Mouse (Mus musculus) midbrain, embryonic 11.5 days (tissue): ENCODE data around the gene Polr2b. TPM values are rescaled to one million over a fixed set of nuclear protein-coding genes. Genes with fewer than 3 reads are reported as not detected.

Experiments
- ATAC-seq: fragments of 200-750 bp; cut with Nextera tagmentation; 2 replicates; pipeline ENCODE4 v1.8.0; 2017; ENCODE audit warnings: moderate TSS enrichment, moderate library complexity; ENCODE audit not compliant: low FRiP score
- DNase-seq: peaks from one replicate; pipeline ENCODE4 v3.0.0; 2015; ENCODE audit warnings: low spot score; ENCODE audit errors: missing footprints
- H3K27ac ChIP-seq: fragments of 300-500 bp; sonication (generic); 2 replicates; pipeline ENCODE4 v1.5.1; 2014; ENCODE audit warnings: low read depth, low read length
- H3K27me3 ChIP-seq: fragments of 300-500 bp; sonication (generic); 2 replicates; pipeline ENCODE4 v1.6.1; 2014; ENCODE audit warnings: mild to moderate bottlenecking, low read length, moderate library complexity, mixed read lengths; ENCODE audit not compliant: control insufficient read depth, insufficient read depth
- H3K36me3 ChIP-seq: fragments of 300-500 bp; sonication (generic); 2 replicates; pipeline ENCODE4 v1.6.1; 2014; ENCODE audit warnings: mild to moderate bottlenecking, low read length, moderate library complexity, mixed read lengths; ENCODE audit not compliant: control insufficient read depth, insufficient read depth
- H3K4me1 ChIP-seq: fragments of 300-500 bp; sonication (generic); 2 replicates; pipeline ENCODE4 v1.6.1; 2014; ENCODE audit warnings: low read length; ENCODE audit not compliant: control insufficient read depth, insufficient read depth
- H3K4me2 ChIP-seq: fragments of 300-500 bp; sonication (generic); 2 replicates; pipeline ENCODE4 v1.6.1; 2014; ENCODE audit warnings: mild to moderate bottlenecking, moderate library complexity
- H3K4me3 ChIP-seq: fragments of 300-500 bp; sonication (generic); 2 replicates; pipeline ENCODE4 v1.5.1; 2014; ENCODE audit warnings: low read depth, low read length
- H3K9ac ChIP-seq: fragments of 300-500 bp; sonication (generic); 2 replicates; pipeline ENCODE4 v1.6.1; 2014; ENCODE audit warnings: low read length
- H3K9me3 ChIP-seq: fragments of 300-500 bp; sonication (generic); 2 replicates; pipeline ENCODE4 v1.6.1; 2016; ENCODE audit warnings: low read length; ENCODE audit not compliant: control insufficient read depth
- WGBS: fragments of 180-500 bp; shearing (Covaris S2); extraction: QIAGEN DNeasy Blood & Tissue Kit; methylation state at CpG from one replicate; pipeline ENCODE4 v1.1.7; 2014; 5-methylcytosine and 5-hydroxymethylcytosine counted together
- polyA plus RNA-seq: library from polyadenylated mRNA; unstranded; fragments of >200 nt; fragmentation: Nextera tagmentation; extraction: Ambion mirVana; gene quantifications from 2 replicates; pipeline ENCODE4 v1.2.1, GENCODE M21; 2014

Polr2b gene
- polyA plus RNA-seq, 1 experiment from 2014 or later: 113 TPM

DNA sequence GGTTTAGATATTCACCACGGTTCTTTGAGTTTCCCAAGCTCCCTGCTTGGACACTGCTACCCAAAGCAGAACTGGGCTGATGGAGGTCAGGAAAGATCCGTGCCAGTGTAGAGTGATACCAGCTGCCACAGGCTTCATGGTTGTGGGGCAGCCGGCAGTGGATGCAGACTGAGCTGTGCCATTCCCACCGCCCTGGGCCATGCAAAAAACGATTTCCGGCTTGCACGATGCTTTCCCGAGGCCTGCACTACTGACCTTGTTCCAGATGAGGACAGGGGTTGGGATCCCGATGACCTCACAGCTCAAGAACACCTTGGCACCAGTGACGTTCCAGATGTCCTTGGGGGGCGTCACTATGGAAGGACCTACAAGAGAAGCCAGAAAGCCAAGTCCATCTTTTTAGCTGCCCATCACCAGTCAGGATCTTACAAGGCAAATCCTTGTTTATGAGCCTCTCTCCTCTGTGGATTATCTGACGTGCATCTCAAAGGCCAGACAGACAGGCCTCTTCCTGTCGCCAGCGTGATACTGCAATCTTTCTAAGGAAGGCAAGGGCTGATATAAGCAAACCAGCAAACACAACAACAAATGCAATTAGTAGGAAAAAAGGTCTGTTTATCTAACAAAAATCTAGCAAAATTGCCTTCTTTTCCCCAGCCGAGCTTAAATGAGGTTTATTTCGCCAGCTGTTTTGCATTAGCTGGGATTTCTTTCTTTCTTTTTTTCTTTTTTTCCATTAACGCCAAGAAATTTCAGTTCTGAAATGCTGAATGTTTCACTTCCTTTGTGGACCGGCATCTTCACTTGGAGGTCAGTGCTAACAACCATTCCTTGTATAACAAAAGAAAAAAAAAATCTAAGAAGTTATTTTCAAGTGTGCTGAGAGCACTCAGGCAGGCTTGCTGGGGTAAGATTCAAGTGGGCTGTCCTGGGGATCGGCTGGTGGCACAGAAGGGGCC is 45.6 kb downstream of the Polr2b start:
- Histone ChIP-seq H3K9me3 (no peaks in the 10 kb centered on the region), H3K9ac (no peak overlapping the region), H3K27me3 (no peaks in the 10 kb centered on the region), H3K4me2 (no peak overlapping the region), H3K4me3 (no peak overlapping the region), H3K27ac (no peak overlapping the region), H3K4me1 (peaks cover 9% of the 10 kb centered on the region; the same call in 1 of the 2 replicates), H3K36me3 (no peaks in the 10 kb centered on the region)
- no peak for DNase-seq
- 80% methylated on average over 19 of the region's 19 CpGs for WGBS
- ATAC-seq: no peak

DNA sequence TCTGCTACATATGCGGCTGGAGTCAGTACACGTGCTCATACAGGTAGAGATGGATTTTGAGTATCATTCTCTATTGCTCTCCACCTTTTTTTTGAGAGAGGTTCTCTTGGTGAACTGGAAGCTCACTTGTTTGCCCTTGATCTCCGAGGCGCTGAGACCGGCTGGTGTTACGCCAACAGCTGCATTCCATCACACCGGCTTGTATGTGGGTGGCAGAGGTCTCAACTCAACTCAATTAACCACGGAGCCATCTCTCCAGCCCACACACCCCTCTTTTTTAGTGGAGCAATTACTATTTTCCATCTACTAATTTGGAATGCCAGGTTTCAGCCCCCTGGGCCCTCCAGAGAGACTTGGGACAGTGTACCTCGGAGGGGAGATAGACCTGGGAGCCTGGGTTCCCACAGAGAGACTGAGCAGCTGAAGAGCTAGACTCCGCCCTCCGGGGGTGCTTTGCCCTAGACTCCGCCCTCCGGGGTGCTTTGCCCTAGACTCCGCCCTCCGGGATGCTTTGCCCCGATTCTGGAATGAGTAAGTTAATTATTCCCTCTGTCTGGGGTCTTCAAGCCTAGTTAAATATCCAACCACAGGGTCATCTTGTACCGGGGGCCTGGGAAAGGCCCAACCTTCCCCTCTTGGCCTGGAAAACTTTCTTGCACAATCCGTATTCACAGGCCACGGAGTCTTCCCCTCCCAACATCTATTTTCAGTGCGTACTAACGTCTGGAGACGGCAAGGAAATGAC is 47.6 kb downstream of the Polr2b start:
- peaks cover 9% of the 10 kb centered on the region; the same call in 1 of the 2 replicates for H3K4me1 ChIP-seq
- peak overlapping the region; percentile 35 for H3K4me3 ChIP-seq
- no peaks in the 10 kb centered on the region for H3K27me3 ChIP-seq
- no peaks in the 10 kb centered on the region for H3K36me3 ChIP-seq
- H3K9me3 ChIP-seq: no peaks in the 10 kb centered on the region
- H3K27ac ChIP-seq: no peak overlapping the region
- DNase-seq (peak; percentile 92), ATAC-seq (peak; percentile 71)
- H3K9ac ChIP-seq: peak overlapping the region; percentile 47
- 18% methylated on average over 22 of the region's 22 CpGs for WGBS
- H3K4me2 ChIP-seq: peak overlapping the region; percentile 58

DNA sequence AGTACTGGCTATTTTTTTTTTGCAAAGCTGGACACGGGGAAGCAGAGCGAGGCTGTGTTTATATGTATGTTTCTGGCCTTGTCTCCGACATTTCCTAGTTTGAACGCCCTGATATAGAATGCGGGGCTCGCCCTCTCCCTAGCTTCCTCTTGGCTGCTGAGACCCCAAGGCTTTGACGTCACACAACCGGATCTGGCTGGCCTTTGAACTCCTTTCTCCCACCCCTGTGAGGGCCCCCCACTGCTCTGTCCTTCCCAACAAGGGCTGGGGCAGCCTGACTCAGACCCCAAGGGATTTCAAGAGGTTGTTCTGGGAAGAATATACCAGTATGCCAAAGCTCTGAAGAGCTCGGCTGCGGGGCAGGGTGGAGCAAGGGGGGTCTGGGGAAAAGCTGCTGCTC is 48.4 kb downstream of the Polr2b start:
- DNase-seq (peak; percentile 97), ATAC-seq (peak; percentile 70)
- H3K4me2 ChIP-seq: peak overlapping the region; percentile 58
- H3K4me1 ChIP-seq: peaks cover 9% of the 10 kb centered on the region; the same call in 1 of the 2 replicates
- no peaks in the 10 kb centered on the region for H3K27me3 ChIP-seq
- WGBS: 2% methylated on average over 10 of the region's 10 CpGs
- no peak overlapping the region for H3K27ac ChIP-seq
- H3K9ac ChIP-seq: peak overlapping the region; percentile 54
- H3K9me3 ChIP-seq: no peaks in the 10 kb centered on the region
- H3K4me3 ChIP-seq: peak overlapping the region; percentile 35
- no peaks in the 10 kb centered on the region for H3K36me3 ChIP-seq

DNA sequence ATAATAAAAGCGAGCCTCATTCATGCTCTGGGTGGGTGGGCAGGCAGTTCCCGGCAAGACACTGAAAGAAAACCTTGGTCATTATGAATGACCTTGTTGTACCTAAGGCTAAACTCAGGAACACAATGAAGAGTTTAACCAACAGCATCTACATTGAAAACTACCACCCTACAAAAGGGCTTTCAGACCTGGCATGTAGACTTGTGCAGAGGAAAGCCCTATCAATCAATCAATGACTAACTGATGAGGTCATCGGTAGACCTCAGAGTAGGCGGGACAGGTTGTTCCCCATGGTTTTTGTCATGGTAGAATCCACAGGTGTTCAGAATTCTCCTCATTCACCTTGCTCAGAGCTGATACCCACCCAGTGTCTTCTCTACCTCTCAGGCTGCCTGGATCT is 50.0 kb downstream of the Polr2b start:
- H3K36me3 ChIP-seq: no peaks in the 10 kb centered on the region
- peaks cover 9% of the 10 kb centered on the region; the same call in 1 of the 2 replicates for H3K4me1 ChIP-seq
- no peak for ATAC-seq
- H3K4me2 ChIP-seq: no peak overlapping the region
- no peak overlapping the region for H3K9ac ChIP-seq
- no peaks in the 10 kb centered on the region for H3K27me3 ChIP-seq
- H3K9me3 ChIP-seq: no peaks in the 10 kb centered on the region
- no peak overlapping the region for H3K27ac ChIP-seq
- 96% methylated on average over 4 of the region's 4 CpGs for WGBS
- no peak overlapping the region for H3K4me3 ChIP-seq
- no peak for DNase-seq

DNA sequence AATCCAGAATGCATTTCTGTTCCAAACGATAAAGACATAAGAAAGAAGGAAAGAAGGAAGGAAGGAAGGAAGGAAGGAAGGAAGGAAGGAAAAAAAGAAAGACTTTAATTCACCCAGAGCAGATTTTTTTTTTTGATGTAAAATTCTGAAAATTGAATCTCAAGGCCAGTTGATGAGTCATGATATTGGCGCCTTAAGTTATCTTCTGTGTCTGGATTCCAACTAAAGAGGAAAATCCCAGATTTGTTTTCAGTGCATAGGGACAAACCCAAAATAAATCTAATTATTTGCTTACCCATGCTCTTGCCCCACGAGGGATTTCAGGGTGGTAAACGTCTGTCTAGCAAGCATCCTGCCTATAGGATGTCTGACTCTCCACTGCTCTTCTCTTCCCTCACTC is 51.1 kb downstream of the Polr2b start:
- Histone ChIP-seq H3K4me1 (peaks cover 9% of the 10 kb centered on the region; the same call in 1 of the 2 replicates), H3K9me3 (no peaks in the 10 kb centered on the region), H3K9ac (no peak overlapping the region), H3K4me3 (no peak overlapping the region), H3K27ac (no peak overlapping the region), H3K27me3 (no peaks in the 10 kb centered on the region), H3K4me2 (no peak overlapping the region), H3K36me3 (no peaks in the 10 kb centered on the region)
- DNase-seq (no peak), ATAC-seq (no peak)
- 78% methylated on average over 4 of the region's 4 CpGs for WGBS

DNA sequence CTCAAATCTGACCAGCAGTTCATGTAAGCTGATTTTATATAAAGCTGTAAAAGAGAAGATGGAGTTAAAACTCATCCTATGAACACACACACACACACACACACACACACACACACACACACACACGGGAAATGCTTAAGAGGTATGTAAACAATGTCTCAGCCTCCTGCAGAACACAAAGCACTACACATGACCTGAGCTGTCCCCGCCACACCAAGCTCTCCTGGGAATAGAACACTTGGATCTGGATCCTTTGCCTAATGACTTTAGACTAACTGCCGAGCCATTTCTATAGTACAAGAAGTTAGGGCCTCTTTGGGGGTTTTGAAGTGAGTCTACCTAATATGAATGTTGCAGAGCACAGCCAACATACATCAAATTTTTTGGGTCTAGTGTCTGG is 52.2 kb downstream of the Polr2b start:
- Histone ChIP-seq H3K4me1 (peaks cover 9% of the 10 kb centered on the region; the same call in 1 of the 2 replicates), H3K36me3 (no peaks in the 10 kb centered on the region), H3K27me3 (no peaks in the 10 kb centered on the region), H3K9me3 (no peaks in the 10 kb centered on the region), H3K4me3 (no peak overlapping the region), H3K27ac (no peak overlapping the region), H3K4me2 (no peak overlapping the region), H3K9ac (no peak overlapping the region)
- DNase-seq: no peak
- WGBS: 55% methylated on average over 3 of the region's 3 CpGs
- no peak for ATAC-seq

DNA sequence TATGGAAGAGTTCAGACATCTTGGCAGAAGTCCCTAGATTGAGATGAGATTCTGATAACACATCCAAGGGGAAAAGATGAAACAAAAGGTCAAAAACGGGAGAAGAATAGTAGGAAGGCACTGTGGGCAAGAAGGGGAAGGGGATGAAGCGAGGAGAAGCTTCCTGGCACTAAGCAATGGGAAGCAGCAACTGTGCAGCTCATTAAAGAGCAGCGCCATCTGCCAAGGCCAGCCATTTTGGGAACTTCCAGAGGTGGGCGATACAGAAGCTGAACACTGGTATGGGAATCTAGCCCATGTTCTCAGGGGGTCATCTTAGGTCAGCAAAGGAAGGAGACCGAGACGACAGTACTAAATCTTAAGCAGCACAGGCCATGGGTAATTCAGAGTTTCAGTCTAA is 53.7 kb downstream of the Polr2b start:
- H3K27me3 ChIP-seq: no peaks in the 10 kb centered on the region
- 86% methylated on average over 6 of the region's 6 CpGs for WGBS
- H3K36me3 ChIP-seq: no peaks in the 10 kb centered on the region
- DNase-seq (no peak), ATAC-seq (no peak)
- no peaks in the 10 kb centered on the region for H3K9me3 ChIP-seq
- no peak overlapping the region for H3K4me2 ChIP-seq
- H3K9ac ChIP-seq: no peak overlapping the region
- H3K4me1 ChIP-seq: peaks cover under 1% of the 10 kb centered on the region; the same call in 1 of the 2 replicates
- H3K27ac ChIP-seq: no peak overlapping the region
- no peak overlapping the region for H3K4me3 ChIP-seq

DNA sequence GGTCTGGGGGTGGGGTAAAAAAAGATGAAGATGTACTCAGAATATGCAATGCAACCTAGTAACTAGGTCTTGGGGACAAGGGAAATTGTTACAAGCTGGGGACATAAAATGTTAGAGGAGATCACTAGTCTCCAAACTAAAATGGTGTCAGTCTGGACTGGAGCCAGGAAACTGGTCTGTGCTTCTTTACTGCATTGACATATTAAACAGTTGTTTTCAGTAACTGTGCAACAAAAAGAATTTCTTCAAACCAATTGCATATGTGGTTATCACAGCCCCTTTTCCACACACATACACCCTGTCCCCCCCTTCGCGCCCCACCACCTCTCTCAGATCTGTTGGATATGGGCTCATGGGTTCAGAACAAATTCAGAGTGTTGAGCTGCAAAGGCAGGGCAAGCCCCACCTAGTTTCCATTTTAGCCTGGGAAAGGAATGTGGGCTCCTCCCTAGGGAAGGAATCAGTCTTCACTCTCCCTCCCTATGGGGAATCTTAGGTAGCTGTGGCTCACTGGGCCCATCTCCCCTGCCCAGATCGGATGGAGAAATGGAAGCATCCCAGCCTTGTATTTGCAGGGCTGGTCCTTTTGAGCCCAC is 54.6 kb downstream of the Polr2b start:
- no peak overlapping the region for H3K4me2 ChIP-seq
- no peaks in the 10 kb centered on the region for H3K27me3 ChIP-seq
- no peak overlapping the region for H3K27ac ChIP-seq
- WGBS: 88% methylated on average over 3 of the region's 3 CpGs
- ATAC-seq (no peak), DNase-seq (no peak)
- H3K36me3 ChIP-seq: no peaks in the 10 kb centered on the region
- no peak overlapping the region for H3K4me3 ChIP-seq
- no peaks in the 10 kb centered on the region for H3K9me3 ChIP-seq
- no peaks in the 10 kb centered on the region for H3K4me1 ChIP-seq
- H3K9ac ChIP-seq: no peak overlapping the region
